Mouse (Mus musculus): Measurements from ENCODE around the gene Pdrg1.

Pdrg1 gene

DNA sequence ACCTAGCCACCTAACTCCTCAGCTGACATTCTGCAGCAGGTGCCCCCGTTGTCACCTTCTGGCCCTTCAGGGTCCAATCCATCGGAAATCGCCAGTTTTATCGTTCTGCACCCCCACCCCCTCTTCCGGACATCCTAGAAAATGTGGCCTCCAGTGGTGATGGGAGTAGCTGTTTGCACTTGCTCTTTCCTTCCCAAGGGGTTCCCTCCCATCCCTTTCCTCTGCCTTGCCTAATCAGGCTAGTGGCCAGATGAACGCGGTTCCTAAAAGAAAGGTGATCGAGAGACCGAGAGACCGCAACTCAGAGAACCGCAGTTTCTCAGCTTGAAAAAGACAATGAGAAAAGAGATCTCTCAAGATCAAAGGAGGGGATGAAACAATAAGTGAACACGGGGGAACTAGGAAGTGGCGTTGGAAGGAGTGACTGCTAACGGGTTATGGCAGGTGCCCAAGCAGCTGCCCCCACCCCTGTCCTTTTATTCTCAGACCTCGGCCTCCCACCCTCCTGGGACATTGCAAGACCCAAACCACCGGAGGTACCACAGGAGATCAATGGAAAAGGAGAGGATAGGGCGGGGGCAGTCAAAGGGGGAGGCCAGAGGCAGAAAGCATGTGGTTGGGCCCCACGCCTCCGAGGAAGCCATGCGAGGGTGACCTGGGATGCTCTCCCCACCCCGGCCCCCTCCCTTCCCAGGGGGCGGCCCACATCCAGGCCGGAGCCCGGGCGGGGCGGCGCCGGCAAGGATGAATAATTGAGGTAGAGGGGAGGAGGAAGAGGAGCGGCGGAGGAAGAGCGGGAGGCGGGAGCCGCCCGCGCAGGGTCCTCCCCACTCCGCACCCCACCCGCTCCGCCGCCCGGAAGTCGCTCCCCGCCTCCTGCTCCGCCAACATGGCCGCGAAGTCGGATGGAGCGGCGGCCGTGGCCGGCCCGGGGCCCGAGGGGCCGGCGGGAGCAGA lies 16.2 kb upstream of the Pdrg1 start, which contains the start of gene Xkr7:
Xkr7 (plus strand) TSS at position 727 of the 957 bp plus-strand sequence.
- in situ Hi-C loops (cut with MboI) = no loop called here

DNA sequence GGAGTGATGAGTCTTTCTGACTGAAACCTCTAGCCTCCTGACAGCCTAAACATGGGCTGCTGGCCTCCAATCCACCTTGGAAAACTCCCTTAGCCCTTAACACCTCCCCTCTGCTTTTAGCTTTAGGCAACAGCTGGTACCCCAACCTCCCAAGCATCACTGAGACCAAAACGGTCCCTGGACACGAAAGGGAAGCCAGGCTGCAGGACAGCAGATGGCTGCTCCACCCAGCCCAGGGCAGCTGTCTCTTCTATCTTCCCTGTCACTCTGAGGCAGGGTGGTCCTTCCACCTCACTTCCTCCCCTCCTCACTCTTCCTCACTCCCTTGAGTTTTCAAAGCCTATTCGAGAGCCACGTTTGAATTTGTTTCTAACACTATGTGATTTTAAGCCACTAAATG lies 15.2 kb upstream of the Pdrg1 start:
- in situ Hi-C loops (cut with MboI) = no loop called here

DNA sequence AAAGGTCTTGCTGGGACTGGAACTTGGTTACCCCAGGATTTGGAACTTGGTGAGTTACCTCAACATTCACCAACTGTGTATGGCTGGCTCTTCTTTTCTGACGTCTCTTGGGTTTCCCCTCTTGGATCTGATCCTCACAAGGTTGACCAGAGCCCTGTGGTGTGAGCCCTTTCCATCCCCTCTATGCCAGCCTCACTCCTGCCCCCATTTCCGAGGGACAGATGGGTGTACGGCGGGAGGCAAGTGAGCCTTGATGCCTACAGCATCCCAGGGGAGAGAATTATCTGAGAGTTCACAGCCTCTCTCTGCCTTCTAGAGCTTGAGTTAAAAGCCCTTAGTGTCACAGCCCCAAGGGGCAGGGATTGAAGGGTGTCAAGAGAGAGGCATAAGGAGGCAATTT lies 12.3 kb upstream of the Pdrg1 start:
- in situ Hi-C loops (cut with MboI) = no loop called here

DNA sequence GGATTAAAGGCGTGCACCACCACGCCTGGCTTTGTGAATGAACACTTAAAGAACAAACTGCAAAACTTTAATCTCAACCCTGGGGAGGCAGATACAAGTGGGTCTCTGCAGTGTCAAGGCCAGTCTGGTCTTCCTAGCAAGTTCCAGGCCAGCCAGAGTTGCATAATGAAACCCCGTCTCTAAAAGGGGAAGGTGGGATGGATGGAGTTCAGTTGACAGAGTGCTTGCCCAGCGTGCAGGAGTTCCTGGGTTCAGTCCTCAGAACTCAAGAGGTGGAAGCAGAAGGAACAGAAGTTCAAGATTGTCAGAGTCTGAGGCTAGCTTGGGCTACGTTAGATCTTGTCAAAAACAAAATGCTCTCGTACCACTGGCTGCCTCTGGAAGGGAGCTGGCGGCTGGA lies 10.8 kb upstream of the Pdrg1 start:
- in situ Hi-C loops (cut with MboI) = no loop called here

DNA sequence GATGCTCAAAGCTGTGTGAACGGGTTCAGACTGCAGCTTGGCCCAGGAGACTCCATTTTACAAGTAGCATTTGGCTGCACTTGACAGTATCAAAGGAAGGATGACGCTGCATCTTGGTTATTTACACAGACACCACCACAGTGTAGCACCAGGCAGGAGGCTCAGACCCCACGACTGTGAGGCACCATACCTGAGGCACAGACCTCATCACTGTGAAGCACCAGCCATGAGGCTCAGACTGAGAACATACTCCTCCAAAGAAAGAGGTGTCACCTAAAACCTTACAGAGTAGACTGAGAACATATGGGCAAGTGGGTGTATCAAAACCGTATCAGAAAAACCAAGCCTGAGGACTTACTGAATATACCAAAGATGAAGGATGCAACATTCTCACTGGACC lies 7.6 kb upstream of the Pdrg1 start:
- in situ Hi-C loops (cut with MboI) = no loop called here

DNA sequence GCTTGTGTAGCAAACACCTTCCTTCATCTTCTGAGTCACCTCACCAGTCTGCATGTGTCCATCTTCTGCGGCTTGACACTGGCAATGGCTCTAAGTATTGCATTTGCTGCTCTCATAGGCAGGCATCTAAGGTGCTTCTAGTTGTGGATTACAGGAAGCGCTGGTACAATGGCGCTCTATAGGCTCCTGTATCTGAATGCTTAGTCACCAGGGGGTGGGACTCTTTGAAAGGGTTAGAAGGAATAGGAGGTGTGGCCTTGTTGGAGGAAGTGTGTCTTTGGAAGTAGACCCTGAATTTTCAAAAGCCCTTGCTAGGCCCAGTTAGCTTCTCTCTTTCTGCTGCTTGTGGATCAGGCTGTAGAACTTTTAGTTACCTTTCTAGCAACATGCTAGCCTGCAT lies 5.9 kb upstream of the Pdrg1 start:
- in situ Hi-C loops (cut with MboI) = no loop called here

DNA sequence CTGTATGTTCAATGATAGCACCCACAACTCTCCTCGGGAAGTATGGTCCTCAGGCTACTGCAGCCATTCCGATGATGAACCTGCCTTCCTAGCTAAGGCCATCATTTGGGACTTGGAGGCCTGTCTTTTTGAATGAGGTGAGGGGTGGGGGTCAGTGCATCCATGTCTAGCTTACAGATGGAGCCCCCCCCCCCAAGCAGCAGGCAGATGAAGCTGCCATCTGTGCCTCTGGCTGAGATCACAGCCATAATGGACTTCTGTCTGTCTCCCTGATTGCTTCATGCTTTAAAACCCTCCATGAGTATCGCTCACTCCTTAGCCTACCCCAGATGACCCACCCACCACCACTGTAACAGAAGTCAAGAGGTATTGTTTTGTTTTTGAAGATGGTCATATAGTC lies 4.1 kb upstream of the Pdrg1 start:
- in situ Hi-C loops (cut with MboI) = no loop called here

DNA sequence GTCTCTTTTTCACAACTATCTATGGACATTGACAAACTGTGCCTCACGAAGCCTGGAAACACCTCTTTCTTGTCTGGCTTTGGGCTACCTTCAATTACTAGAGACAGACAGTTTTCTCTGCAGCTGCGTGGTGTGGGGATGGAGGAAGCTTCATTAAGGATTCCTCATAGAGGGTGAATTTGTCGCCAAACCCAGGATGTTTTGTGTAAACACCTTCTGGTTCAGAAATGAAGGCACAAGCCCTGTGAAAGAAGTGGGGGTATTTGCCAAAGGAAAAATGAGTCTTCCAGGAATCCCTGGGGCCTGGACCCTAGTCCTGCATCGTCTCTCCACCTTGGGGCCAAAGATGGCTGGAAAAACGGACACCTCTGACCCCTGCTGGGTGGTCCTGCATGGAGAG lies 1.6 kb upstream of the Pdrg1 start:
- in situ Hi-C loops (cut with MboI) = no loop called here

DNA sequence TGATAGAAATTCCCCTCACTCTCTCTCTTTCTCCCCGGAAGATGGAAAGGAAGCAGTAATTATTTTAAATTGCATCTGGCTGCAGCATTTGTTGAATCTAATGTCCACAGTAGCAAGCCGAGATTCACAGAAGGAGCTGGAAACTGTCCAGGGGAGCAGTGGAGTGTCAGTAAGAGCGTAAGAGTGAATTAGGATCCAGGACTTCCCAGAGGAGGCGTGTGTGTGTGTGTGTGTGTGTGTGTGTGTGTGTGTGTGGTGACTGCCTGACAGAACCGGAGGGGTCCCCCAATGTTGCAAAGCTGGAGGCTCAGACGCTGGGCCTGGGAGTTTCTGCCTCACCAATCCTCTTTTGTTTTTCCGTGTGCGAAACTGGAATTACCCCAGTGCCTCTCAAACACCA lies 577 bp upstream of the Pdrg1 start:
- in situ Hi-C loops (cut with MboI) = no loop called here

DNA sequence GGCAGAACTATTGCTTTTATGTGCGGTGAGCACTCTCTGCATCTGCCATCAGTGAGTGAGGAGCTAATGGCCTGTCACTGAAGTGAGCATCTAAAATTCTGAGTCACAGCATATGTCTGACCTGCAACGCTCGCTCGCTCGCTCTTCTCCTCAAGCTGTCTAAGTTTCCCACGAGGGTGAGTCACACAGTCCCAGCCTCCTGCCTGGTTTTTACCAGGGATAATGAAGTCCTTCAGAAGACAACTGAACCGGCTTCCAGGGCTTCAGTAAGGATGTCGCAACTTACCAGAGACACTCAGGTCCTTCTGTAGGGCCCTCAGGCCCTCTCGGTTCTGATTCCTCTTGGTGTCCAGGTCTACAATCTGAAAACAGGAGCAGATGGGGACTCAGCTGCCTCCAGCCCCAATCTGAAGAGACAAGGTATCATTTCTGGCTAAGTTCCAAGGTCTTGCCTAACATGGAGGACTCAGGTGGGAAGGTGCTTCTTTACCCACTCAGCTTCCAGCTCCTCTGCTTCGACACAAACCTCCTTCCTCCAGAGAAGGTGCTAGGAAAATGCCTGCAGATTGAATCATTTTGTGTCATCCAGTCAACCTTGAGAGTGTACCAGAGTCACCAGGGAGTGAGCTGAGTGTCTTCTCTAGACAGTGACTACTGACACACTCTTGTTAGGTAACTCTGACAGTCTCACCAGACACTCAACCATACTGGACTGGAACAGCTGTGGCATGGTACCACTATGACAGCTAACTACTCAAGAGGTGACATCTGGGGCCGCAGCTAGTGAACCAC lies 1.3 kb downstream of the Pdrg1 start:
- in situ Hi-C loops (cut with MboI) = no loop called here

DNA sequence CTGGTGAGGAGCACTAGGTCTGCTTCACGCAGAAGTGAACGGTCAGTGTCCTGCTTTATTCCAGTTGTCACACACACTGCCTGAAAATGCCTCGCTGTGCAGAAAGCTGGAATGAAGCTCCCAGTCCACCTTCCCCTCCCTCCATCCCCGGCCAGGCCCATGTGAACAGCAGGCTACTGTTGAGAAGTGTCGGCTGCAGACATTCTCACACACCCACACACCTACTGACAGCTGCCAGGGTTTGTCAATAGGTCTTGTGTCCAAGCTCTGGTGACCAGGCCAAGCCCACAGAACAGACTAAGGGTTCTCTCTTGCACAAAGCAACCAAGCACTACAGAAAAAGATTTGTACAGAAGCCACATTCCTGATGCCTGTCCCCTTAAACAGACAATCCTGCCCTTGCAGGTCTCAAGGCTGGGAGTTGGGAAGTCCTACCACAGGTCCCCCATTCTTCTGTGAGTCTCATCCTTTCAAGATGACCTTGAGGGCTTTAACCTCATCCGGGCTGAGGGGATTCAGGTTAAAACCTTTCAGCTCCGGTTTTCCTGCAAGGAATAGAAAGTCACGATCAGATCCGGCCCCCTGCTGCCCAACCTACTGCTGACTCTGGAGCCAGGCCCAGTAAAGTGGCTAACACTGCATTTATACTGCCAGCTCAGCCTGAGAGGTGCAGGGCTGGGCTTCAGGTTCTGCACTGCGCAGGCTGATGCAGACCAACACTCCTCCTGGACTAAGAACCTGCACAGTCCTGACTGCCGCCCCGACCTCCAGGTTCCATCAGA lies 5.8 kb downstream of the Pdrg1 start:
- in situ Hi-C loops (cut with MboI) = no loop called here

DNA sequence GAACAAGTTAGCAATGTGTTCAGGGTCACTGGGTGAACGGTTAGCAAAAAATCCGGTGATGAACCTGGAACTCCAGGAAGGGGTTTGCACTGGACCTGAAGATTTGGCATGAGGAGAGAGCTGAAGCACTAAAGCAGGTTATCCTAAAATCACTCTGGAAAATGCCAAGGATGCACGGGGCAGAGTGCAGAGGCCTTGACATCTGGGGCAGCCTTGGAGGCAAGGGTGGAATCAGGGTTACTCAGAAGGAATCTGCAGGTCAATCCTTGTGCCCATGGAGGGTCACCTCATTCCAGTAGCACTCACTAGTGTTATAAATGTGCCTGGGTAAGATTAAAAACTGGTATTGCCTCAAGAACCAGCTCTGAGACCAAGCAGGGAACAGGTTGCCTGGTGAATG lies 9.2 kb downstream of the Pdrg1 start:
- in situ Hi-C loops (cut with MboI) = no loop called here

DNA sequence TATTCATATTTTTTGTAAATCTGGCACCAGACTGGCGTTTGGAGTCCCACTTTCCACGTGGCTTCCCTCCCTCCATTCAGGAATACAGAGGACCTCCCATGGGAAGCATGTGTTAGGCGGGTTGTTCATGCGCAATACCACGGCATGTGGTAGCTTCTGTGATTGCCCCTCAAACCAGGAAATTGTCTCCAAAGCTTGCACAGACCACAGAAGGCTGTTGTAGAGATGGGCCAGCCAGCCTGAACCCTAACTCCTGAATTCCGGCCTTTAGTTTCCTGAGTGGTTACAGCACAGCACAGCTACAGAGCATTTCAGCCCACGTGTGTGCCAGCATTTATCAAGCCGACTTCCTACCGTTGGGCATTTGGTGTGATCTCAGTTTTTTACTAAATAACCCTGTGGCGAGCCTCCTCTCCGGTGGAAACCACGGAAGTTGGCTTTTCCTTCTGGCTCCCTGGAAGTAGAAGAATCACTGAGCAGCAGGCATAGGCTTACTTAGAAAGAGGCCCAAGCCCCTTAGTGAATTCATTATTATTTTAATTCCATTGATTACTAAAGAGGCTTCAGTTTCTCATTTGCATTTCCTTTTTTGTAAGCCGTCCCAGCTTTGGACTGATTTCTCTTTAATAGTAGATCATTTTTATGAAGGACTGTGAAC lies 11.4 kb downstream of the Pdrg1 start:
- in situ Hi-C loops (cut with MboI) = no loop called here

DNA sequence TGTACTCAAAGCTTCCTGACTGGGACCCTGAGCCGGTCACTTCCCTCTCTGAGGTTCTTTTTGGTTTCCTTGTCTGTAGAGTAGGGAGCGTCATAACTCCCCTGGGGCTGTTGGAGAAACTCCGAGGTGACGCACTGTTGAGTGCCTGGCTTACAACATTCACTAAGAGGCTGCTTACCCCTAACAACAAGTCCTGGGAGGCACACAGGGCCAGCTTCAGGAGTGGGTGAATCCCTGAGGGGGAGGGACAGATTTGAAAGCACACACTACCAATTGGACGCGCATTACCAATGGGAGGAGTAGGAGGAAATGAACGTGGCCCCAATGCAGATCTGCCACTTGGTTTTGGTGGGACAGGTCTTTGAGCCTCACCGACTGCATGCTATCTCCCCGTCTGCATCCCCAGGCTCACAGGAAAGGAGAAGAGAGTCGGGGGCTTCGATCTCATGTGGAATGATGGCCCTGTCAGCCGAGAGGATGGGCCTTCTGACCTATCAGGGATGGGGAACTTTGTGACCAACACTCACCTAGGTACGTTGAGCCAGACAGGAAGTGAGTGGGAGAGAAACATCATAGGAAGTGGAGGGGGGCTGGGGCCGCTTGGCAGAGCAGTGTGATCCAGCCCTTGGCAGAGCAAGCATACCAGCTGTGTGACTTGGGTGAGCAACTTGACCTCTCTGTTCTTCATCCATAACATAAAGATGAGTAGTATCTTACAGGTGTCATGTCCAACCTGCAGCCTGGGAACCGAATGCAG lies 12.6 kb downstream of the Pdrg1 start:
- in situ Hi-C loops (cut with MboI) = no loop called here

DNA sequence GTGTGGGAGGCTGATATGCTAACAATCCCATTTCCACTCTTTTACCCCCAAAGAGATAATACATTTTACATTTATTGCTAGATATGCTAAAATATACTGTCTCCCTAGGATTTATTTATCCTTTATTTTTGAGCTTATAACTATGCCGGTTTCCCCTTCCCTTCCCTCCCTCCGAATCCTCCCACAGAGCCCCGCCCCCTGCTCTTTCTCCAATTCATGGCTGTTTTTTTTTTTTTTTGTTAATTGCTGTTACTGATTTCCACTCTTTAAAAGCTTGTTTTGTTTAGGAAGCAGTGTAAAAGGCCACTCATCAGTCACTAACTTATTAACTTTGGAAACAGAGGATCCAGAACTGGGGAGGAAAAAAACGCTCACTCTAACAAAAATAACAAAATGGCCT lies 18.2 kb downstream of the Pdrg1 start:
- in situ Hi-C loops (cut with MboI) = no loop called here

DNA sequence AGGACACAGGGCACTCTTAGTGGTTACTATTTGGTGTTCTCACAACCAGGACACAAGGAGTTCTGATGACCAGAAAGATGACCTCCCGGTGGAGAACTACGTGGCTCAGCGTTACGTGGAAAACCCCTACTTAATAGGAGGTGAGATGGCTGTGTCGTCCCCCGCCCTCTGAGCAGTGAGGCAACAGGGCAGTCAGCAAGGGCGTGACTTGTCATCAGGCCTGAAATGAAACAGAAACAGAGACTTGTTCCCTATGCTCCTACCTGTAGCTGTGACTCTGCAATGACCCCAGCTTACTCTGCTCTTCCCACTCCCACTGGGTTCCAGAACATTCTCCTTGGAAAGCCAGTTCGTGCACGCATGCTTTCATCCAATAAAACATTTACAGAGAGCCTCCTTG lies 23.7 kb downstream of the Pdrg1 start:
- in situ Hi-C loops (cut with MboI) = no loop called here

DNA sequence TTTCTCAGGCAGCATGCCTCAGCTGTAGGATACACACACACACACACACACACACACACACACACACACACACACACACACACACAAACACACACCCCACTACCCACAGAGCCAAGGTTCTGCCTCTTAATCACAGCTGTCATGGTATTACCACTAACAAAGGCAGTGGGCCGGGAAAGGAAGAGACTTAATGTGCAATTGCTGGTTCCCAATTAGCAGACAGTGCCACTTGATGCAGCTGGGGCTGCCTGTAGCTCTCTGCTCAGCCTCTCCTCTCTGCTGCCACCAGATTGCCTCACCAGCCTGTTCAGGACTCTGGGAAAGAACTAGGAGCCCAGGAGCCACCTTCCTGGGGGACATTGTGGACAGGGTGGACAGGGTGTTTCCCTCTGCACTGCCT lies 29.6 kb downstream of the Pdrg1 start:
- in situ Hi-C loops (cut with MboI) = no loop called here

DNA sequence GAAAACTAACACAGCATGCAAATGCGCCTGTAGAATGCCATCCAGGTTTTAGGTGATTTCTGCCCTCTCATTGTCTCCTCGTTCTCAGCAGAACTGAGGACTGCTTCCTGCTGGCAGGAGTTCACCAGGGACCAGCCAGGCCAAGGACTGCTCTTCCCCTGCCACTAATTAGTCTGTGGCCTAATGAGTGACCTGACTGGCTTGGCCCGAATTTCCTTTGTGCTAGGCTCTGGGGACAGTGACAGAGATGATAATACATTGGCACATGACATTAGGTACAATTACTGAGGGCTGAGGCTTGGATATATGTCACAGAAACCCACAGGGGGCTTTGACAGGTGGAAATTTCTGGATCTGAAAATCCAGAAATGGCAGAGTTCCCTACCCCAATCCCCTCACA lies 38.2 kb downstream of the Pdrg1 start:
- in situ Hi-C loops (cut with MboI) = no loop called here

DNA sequence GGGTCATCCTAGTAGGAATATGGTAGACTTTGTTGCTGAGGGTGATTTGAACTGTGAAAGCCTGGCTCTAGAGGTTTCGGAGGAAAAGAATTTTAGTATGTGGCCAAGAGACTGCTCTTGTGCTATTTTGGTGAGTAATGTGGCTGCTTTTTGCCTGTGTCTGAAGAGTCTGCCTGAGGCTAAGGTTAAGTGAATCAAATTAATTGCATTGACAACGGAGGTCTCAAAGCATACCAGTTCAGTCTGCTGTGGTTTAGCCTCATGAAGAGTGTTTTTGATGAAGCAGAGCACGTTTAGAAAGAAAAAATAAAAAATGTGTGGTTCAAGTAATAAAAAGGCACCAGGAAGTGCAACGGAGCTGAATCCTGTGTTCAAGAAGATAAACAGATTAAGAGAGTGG lies 49.7 kb downstream of the Pdrg1 start:
- in situ Hi-C loops (cut with MboI) = no loop called here

DNA sequence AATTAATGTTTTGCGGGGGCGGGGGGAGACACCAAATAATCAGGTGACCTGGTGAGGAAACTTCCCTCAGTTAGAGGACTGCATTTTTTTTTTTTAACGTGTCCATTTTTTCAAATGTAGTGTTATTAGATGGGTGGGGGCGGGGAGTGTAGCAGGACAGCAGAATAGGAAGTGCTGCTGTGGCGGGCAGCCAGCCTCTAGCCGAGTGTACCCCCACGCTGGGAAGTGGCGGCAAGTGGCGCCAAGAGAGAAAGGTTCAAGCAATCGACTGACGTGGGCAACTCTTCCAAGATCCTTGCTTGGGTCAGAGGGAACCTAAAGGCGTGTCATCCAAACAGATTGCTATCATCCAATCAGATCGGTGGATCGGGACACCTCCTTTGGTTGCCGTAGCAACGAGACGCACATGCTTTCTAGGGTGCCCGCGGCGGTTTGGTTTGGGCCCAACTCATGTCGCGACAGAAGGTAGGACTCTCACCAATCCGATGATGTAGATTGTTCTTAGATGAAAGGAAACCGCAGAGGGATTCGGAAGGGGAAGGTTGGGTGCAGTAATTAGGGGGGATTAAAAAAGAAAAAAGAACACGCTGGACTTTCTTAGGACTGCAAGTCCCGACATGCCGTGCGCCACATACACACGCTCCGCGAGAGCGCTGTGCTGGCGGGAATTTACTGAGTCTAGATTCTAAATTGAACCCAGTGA lies 53.0 kb downstream of the Pdrg1 start, which contains the start of gene Ttll9:
Ttll9 (plus strand) TSS at position 395 of the 703 bp plus-strand sequence.
- in situ Hi-C loops (cut with MboI) = no loop called here
